Mouse (Mus musculus) urinary bladder, postnatal 25 days (tissue): Measurements from ENCODE around the gene Flt3.

Experiments
- DNase-seq: peaks from one replicate; pipeline ENCODE4 v3.0.0; 2022; ENCODE audit warnings: low spot score

Gene Flt3

GRCm38 (mm10) chr5:147309786-147310185 lies 90.5 kb downstream of the Flt3 start:
- no peak for DNase-seq

- DNase-seq = no peak
Observed at GRCm38 (mm10) chr5:147308451-147308850, 91.8 kb downstream of the Flt3 start.

- DNase-seq = no peak
Observed at GRCm38 (mm10) chr5:147307398-147307785, 92.9 kb downstream of the Flt3 start.

- DNase-seq = no peak
Observed at GRCm38 (mm10) chr5:147306638-147307397, 93.5 kb downstream of the Flt3 start, which contains the start of gene Cdx2. Gene Cdx2, minus strand, starts transcription at chr5:147307270.

GRCm38 (mm10) chr5:147305856-147306637 lies 94.2 kb downstream of the Flt3 start:
- DNase-seq = no peak

- DNase-seq = no peak
Observed at GRCm38 (mm10) chr5:147305166-147305565, 95.1 kb downstream of the Flt3 start.

GRCm38 (mm10) chr5:147304276-147305155 lies 95.8 kb downstream of the Flt3 start:
- no peak for DNase-seq

- DNase-seq = no peak
Observed at GRCm38 (mm10) chr5:147302746-147303400, 97.4 kb downstream of the Flt3 start.

GRCm38 (mm10) chr5:147302141-147302540 lies 98.1 kb downstream of the Flt3 start:
- no peak for DNase-seq

GRCm38 (mm10) chr5:147301781-147302070 lies 98.6 kb downstream of the Flt3 start:
- no peak for DNase-seq

GRCm38 (mm10) chr5:147300917-147301780 lies 99.1 kb downstream of the Flt3 start:
- DNase-seq = no peak

- DNase-seq = no peak
Observed at GRCm38 (mm10) chr5:147300001-147300363, 100.3 kb downstream of the Flt3 start.

- DNase-seq = no peak
Observed at GRCm38 (mm10) chr5:147299255-147300000, 100.9 kb downstream of the Flt3 start.

- no peak for DNase-seq
Observed at GRCm38 (mm10) chr5:147297249-147297648, 103.0 kb downstream of the Flt3 start.

GRCm38 (mm10) chr5:147294121-147294520 lies 106.2 kb downstream of the Flt3 start:
- no peak for DNase-seq

GRCm38 (mm10) chr5:147293127-147293910 lies 107.0 kb downstream of the Flt3 start:
- DNase-seq = peak; percentile 54

GRCm38 (mm10) chr5:147292506-147293120 lies 107.7 kb downstream of the Flt3 start:
- DNase-seq = no peak

GRCm38 (mm10) chr5:147291764-147292505 lies 108.4 kb downstream of the Flt3 start:
- DNase-seq = no peak
